Mouse (Mus musculus) left cerebral cortex, adult 2 months (tissue): Measurements from ENCODE around the gene Frmd5. TPM values are rescaled to one million over a fixed set of nuclear protein-coding genes. Genes with fewer than 3 reads are reported as not detected.
A peak's percentile ranks its signal among the peaks of the same experiment; 100 is the strongest.

ENCODE experiments used
- DNase-seq, 2 experiments: peaks; one replicate each; pipeline ENCODE4 v3.0.0; 2021 to 2022; ENCODE audit warnings: low spot score in 2 of 2, mixed read lengths in 1 of 2; ENCODE audit errors: extremely low spot score in 1 of 2
- H3K27ac ChIP-seq: fragments of 200-600 bp; 2 replicates; pipeline ENCODE4 v1.8.1; 2022
- H3K4me3 ChIP-seq: fragments of 200-600 bp; 2 replicates; pipeline ENCODE4 v1.8.1; 2022
- CTCF ChIP-seq: fragments of 200-600 bp; IDR thresholded peaks from 2 replicates; pipeline ENCODE4 v1.8.1; 2022; ENCODE audit warnings: antibody characterized with exemption, mild to moderate bottlenecking, moderate library complexity
- intact Hi-C: fragments of 180-260 bp; cut with DNase I; formaldehyde crosslinking; loops from one replicate; pipeline ENCODE4 v1.15.1; 2025
- total RNA-seq, 2 experiments: library from RNA; stranded (reverse); gene quantifications; 2 replicates each; pipeline ENCODE4 v1.2.3; 2021

Frmd5 gene
- total RNA-seq, 2 experiments from 2014 or later = 53.8 to 56.3 TPM

- intact Hi-C loops = no loop called here
- no peak overlapping the region for H3K27ac ChIP-seq
Measured at GRCm38 (mm10) chr2:121713567-121713966, 93.3 kb downstream of the Frmd5 start.

GRCm38 (mm10) chr2:121711748-121712384 lies 95.0 kb downstream of the Frmd5 start:
- H3K4me3 ChIP-seq = no peak overlapping the region
- intact Hi-C loops = no loop called here
- no peak for DNase-seq
- TF ChIP-seq CTCF = no peak; the same call in 1 of the 2 replicates
- no peak overlapping the region for H3K27ac ChIP-seq

More at GRCm38 (mm10) chr2:121713567-121713966, 93.3 kb downstream of the Frmd5 start:
- no peak overlapping the region for H3K4me3 ChIP-seq
- DNase-seq = no peak
- TF ChIP-seq CTCF = no peak

- no peak overlapping the region for H3K27ac ChIP-seq
- no peak overlapping the region for H3K4me3 ChIP-seq
- no peak for DNase-seq
- TF ChIP-seq CTCF = no peak
- intact Hi-C loops = no loop called here
Measured at GRCm38 (mm10) chr2:121709096-121709495, 97.8 kb downstream of the Frmd5 start.

- no peak for DNase-seq
- TF ChIP-seq CTCF = no peak
- H3K27ac ChIP-seq = no peak overlapping the region
- no peak overlapping the region for H3K4me3 ChIP-seq
- intact Hi-C loops = no loop called here
Measured at GRCm38 (mm10) chr2:121707461-121707860, 99.4 kb downstream of the Frmd5 start.

- no peak for TF ChIP-seq CTCF
- DNase-seq = no peak
- Histone ChIP-seq H3K4me3 (no peak overlapping the region), H3K27ac (no peak overlapping the region; the same call in 1 of the 2 replicates)
- intact Hi-C loops = no loop called here
Measured at GRCm38 (mm10) chr2:121705756-121706155, 101.1 kb downstream of the Frmd5 start.

- intact Hi-C loops = loop anchor here (5.0 kb wide), 1 partner anchor 127 kb away; no protein-coding TSS in a partner anchor
- no peak for TF ChIP-seq CTCF
- Histone ChIP-seq H3K27ac (0 out of 2 replicates have a peak overlapping the region, but pooled peaks have one; percentile 40), H3K4me3 (no peak overlapping the region)
- no peak for DNase-seq
Measured at GRCm38 (mm10) chr2:121699331-121699730, 107.6 kb downstream of the Frmd5 start.

GRCm38 (mm10) chr2:121695436-121695835 lies 111.5 kb downstream of the Frmd5 start:
- intact Hi-C loops = loop anchor here (5.0 kb wide), 1 partner anchor 123 kb away; no protein-coding TSS in a partner anchor
- peak; percentile 56 for TF ChIP-seq CTCF
- no peak overlapping the region for H3K27ac ChIP-seq
- DNase-seq = no peak
- H3K4me3 ChIP-seq = no peak overlapping the region

- Histone ChIP-seq H3K4me3 (no peak overlapping the region), H3K27ac (no peak overlapping the region)
- TF ChIP-seq CTCF = no peak
- no peak for DNase-seq
- intact Hi-C loops = no loop called here
Measured at GRCm38 (mm10) chr2:121688107-121688506, 118.8 kb downstream of the Frmd5 start.

- DNase-seq = peak in 1 of 2 experiments; percentile 36
- TF ChIP-seq CTCF = no peak
- Histone ChIP-seq H3K4me3 (no peak overlapping the region), H3K27ac (no peak overlapping the region)
- intact Hi-C loops = no loop called here
Measured at GRCm38 (mm10) chr2:121683606-121684005, 123.3 kb downstream of the Frmd5 start.

- intact Hi-C loops = no loop called here
- Histone ChIP-seq H3K27ac (no peak overlapping the region), H3K4me3 (no peak overlapping the region)
- no peak for TF ChIP-seq CTCF
- no peak for DNase-seq
Measured at GRCm38 (mm10) chr2:121682361-121682760, 124.5 kb downstream of the Frmd5 start.

- TF ChIP-seq CTCF = peak; percentile 52
- no peak for DNase-seq
- Histone ChIP-seq H3K27ac (no peak overlapping the region), H3K4me3 (no peak overlapping the region)
- intact Hi-C loops = loop anchor here (5.0 kb wide), 2 partner anchors 57 to 123 kb away; no protein-coding TSS in a partner anchor
Measured at GRCm38 (mm10) chr2:121679711-121680110, 127.2 kb downstream of the Frmd5 start.

- peak overlapping the region; percentile 45 for H3K27ac ChIP-seq
- no peak for TF ChIP-seq CTCF
- no peak overlapping the region for H3K4me3 ChIP-seq
- no peak for DNase-seq
- intact Hi-C loops = loop anchor here (5.0 kb wide), 2 partner anchors 55 to 125 kb away; no protein-coding TSS in a partner anchor
Measured at GRCm38 (mm10) chr2:121677649-121677986, 129.3 kb downstream of the Frmd5 start.

GRCm38 (mm10) chr2:121676951-121677648 lies 129.8 kb downstream of the Frmd5 start:
- no peak for DNase-seq
- H3K27ac ChIP-seq = peak overlapping the region; percentile 45
- intact Hi-C loops = loop anchor here (5.0 kb wide), 2 partner anchors 55 to 125 kb away; no protein-coding TSS in a partner anchor
- TF ChIP-seq CTCF = no peak
- H3K4me3 ChIP-seq = no peak overlapping the region
